Mouse (Mus musculus) cerebellum, adult 2 months (tissue): ENCODE measurements around the gene Mkln1. TPM values are rescaled to one million over a fixed set of nuclear protein-coding genes. Genes with fewer than 3 reads are reported as not detected.

Experiments used
- DNase-seq, 2 experiments: peaks; one replicate each; pipeline ENCODE4 v3.0.0; 2021
- H3K27ac ChIP-seq: fragments of 200-500 bp; 2 replicates; pipeline ENCODE4 v1.5.1; 2012; ENCODE audit warnings: low read length, control low read depth, inconsistent platforms; ENCODE audit not compliant: insufficient read depth
- H3K27me3 ChIP-seq: fragments of 200-500 bp; 2 replicates; pipeline ENCODE4 v1.6.1; 2012; ENCODE audit warnings: inconsistent platforms, mild to moderate bottlenecking, low read length, moderate library complexity; ENCODE audit not compliant: control insufficient read depth, insufficient read depth
- H3K4me1 ChIP-seq: fragments of 200-500 bp; 2 replicates; pipeline ENCODE4 v1.6.1; 2011; ENCODE audit warnings: low read length; ENCODE audit not compliant: control insufficient read depth, insufficient read depth
- H3K4me3 ChIP-seq: fragments of 200-500 bp; replicated peaks from 2 replicates; pipeline ENCODE3; 2011; ENCODE audit warnings: mild to moderate bottlenecking, low read depth, low read length, control low read depth; ENCODE audit not compliant: insufficient read depth
- CTCF ChIP-seq: fragments of 200-500 bp; IDR thresholded peaks from 2 replicates; pipeline ENCODE4 v1.5.1; 2011; ENCODE audit warnings: low read depth, mild to moderate bottlenecking, control low read depth, low read length, moderate library complexity, borderline replicate concordance; ENCODE audit not compliant: insufficient read depth
- POLR2A ChIP-seq: fragments of 200-500 bp; IDR thresholded peaks from 2 replicates; pipeline ENCODE4 v1.6.1; 2011; ENCODE audit warnings: low read length, control low read depth, borderline replicate concordance; ENCODE audit not compliant: insufficient read depth
- WGBS: fragments of 180-500 bp; shearing (Covaris S2); methylation state at CpG from one replicate; pipeline ENCODE4 v1.1.7; 2018; 5-methylcytosine and 5-hydroxymethylcytosine counted together
- polyA plus RNA-seq: library from polyadenylated mRNA; depleted of rRNA; stranded (reverse); fragments of >200 nt; gene quantifications from 2 replicates; pipeline ENCODE4 v1.2.3, GENCODE M21; 2012

Mkln1 gene
- polyA plus RNA-seq, 1 experiment: 53.9 TPM

DNA sequence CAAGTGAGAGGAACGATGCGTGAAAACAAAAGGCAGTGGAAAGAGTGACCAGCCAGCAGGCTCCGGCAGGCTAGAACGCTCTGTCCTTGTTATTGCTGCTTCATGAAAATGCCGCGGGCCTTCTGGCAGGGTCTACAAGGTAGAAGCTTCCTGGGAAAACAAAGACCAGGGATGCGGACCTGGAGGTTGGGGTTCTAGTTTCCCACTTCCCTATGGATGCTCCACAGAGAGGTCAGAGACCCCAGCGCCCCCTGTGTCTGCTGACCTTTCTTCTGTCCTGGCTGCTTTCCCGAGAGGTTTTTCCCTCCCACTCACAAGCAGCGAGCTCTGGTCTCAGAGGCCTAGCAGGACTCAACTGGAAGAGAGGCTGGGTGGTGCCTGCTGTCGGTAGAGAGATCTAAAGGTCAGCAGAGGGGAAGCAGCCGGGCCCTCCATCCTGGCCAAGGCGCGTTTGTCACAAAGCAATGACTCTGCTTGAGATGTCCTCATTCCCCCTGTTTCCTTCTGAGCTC, 27.9 kb upstream of the Mkln1 start:
- Histone ChIP-seq H3K4me1 (no peaks in the 10 kb centered on the region; the same call in 1 of the 2 replicates), H3K27ac (peak overlapping the region; percentile 56; the same call in 1 of the 2 replicates), H3K27me3 (no peaks in the 10 kb centered on the region), H3K4me3 (no peak overlapping the region)
- DNase-seq: peak; percentile 22
- no peak for TF ChIP-seq POLR2A
- no peak for TF ChIP-seq CTCF
- 33% methylated on average over 14 of the region's 14 CpGs for WGBS

DNA sequence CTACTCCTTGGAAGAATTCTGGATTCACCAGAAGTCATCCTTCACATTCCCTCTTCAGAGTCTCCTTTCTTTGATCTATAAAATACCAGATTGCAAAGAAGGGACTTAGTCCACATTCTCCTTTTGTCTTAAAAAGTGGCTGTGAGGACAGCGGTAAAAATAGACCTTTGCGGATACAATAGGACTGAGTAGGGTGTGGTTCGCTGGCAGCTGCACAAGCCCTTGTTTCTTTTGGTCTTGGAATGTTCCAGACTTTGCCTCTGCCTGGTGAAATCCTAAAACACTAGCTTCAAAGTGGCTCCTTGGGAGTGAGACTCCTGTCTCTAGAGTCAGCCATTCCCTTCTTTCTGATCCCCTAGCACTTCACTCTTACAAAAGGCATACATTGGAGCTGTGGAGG, 27.4 kb upstream of the Mkln1 start:
- Histone ChIP-seq H3K4me3 (no peak overlapping the region), H3K27ac (peak overlapping the region; percentile 11; the same call in 1 of the 2 replicates), H3K4me1 (no peaks in the 10 kb centered on the region; the same call in 1 of the 2 replicates), H3K27me3 (no peaks in the 10 kb centered on the region)
- TF ChIP-seq CTCF (no peak), POLR2A (no peak)
- WGBS: 91% methylated on average over 3 of the region's 3 CpGs
- DNase-seq: no peak

DNA sequence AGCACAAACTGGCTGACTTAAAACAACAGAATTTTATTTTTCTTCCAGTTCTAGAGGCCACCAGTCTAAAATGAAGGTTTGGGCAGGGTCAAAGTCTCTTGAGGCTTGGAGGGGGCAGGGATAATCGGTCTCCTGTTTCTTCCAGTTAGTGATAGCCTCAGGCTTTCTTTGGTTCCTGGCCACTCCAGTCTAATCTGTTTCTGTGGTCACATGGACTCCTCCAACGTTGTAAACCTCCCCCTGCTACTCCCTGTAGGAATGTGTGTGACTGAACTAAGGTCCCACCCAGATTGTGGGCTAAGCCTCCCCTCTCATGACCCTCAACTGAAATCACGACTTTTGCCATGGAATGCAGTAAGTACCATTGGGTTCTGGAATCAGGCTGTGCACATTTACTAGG, 25.9 kb upstream of the Mkln1 start:
- no peak overlapping the region for H3K4me3 ChIP-seq
- no peaks in the 10 kb centered on the region for H3K27me3 ChIP-seq
- no peak for DNase-seq
- TF ChIP-seq CTCF: no peak
- no peak for TF ChIP-seq POLR2A
- 67% methylated on average over 3 of the region's 3 CpGs for WGBS
- no peak overlapping the region for H3K27ac ChIP-seq
- H3K4me1 ChIP-seq: no peaks in the 10 kb centered on the region; the same call in 1 of the 2 replicates

DNA sequence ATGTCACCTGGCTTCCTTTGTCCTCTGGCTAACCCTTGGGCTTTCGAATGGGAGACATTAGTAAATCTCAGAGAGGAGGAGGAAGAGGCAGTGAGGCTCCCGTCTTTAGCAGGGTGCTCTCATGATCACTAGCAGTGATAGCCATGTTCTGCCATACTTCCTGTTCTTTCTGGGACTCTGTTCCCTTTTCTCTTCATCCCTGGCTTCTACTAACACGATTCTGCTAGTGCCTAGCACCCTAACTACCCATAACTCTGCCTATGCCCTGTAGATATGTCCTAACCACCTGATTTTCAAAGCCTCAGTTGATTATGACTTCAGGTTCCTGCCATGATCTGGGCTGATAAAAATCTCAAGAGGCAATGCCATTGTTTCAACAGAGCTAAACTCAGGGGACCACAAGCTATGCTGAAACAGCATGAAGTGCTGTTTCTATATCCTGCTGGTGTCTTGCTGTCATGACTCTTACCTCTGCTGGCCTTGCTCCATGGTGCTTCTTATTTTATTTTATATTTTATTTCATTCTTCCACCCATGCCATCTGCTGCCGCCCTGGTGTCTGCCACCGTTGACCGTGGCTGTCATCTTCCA, 25.4 kb upstream of the Mkln1 start:
- DNase-seq: no peak
- TF ChIP-seq CTCF (no peak), POLR2A (no peak)
- Histone ChIP-seq H3K27me3 (no peaks in the 10 kb centered on the region), H3K4me1 (no peaks in the 10 kb centered on the region; the same call in 1 of the 2 replicates), H3K4me3 (no peak overlapping the region), H3K27ac (no peak overlapping the region)
- 92% methylated on average over 6 of the region's 6 CpGs for WGBS

DNA sequence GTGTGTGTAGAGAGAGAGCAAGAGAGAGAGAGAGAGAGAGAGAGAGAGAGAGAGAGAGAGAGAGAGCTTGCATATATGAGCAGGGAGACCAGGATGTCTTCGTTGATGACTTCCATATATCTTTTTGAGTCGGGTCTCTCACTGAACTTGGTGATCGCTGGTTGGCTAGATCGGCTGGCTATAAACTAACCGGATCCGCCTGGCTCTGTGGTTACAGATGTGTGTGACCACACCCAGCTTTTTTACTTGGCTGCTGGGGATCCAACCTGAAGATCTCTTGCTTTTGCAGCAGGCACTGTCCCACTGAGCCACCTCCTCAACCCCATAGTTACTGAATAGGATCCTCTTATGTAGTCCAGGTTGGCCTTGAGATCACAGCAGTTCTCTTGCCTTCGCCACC, 15.5 kb upstream of the Mkln1 start:
- H3K27me3 ChIP-seq: no peaks in the 10 kb centered on the region
- WGBS: 94% methylated on average over 7 of the region's 7 CpGs

DNA sequence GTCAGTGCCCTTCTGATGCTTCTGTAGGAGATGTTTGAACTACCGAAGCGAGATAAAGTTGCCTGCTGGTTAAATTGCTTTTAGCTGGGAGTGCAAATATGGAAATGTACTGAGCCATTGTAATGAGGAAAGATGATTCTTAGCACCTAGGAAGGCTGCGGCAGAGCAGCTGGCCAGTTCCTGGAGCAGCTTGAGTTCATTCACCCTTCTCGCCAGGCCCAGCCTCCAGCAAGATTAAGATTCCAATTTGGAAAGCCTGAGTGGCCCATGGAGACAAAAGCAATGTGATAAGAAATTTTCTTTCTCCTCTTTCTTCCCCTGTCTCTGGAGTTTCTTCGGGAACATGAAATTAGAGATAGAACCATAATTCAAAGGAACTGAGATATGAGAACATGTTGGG, 13.7 kb upstream of the Mkln1 start:
- DNase-seq: no peak
- TF ChIP-seq CTCF: no peak
- TF ChIP-seq POLR2A: no peak
- 77% methylated on average over 5 of the region's 5 CpGs for WGBS
- Histone ChIP-seq H3K27me3 (no peaks in the 10 kb centered on the region), H3K4me3 (no peak overlapping the region), H3K4me1 (no peaks in the 10 kb centered on the region), H3K27ac (no peak overlapping the region)

More for the DNA sequence above, 15.5 kb upstream of the Mkln1 start:
- no peak overlapping the region for H3K4me3 ChIP-seq
- TF ChIP-seq POLR2A (no peak), CTCF (no peak)
- no peak overlapping the region for H3K27ac ChIP-seq
- no peak for DNase-seq
- H3K4me1 ChIP-seq: no peaks in the 10 kb centered on the region

DNA sequence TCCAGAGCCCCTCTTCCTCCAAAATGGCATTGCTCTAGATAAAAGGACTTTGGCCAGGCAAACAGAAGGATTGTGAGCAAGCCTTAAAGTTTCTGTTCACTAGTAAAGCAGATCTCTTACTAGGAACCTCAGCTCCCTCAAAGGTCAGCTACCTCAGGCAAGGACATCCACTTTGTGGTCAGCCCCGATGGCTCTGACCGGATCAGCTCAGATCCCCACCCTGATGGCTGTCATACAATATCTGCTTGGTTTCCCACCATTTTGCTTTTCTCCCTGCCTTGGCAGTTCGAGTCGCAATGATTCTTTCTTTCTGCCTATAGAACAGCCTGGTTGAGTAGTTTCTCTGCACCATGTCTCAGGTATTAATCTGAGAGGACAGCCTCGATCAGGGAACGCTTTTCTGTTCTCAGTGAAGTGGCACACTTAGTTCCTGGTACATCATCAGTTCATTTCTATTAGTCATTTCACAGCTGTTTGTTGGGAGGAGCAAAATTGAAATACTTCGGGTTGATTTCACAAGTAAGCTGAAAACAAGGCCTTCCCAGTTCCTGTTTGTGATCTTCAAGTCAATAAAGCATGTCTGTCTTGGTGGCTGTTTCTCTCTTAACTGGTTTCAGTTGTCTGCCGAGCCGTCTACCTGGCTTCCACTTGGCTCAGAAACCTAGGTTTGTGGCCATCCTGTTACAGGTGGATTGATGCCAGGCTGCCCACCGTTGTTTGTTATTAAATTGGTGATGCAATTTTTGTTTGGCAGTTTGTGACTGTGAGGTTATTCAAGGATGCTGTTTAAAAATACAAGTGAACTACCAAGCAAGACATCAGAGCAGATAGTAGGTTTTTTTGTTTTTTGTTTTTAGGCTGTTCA, 13.0 kb upstream of the Mkln1 start:
- H3K27me3 ChIP-seq: no peaks in the 10 kb centered on the region
- H3K4me1 ChIP-seq: no peaks in the 10 kb centered on the region
- no peak for DNase-seq
- WGBS: 69% methylated on average over 10 of the region's 10 CpGs
- no peak overlapping the region for H3K27ac ChIP-seq
- TF ChIP-seq POLR2A (no peak), CTCF (no peak)
- H3K4me3 ChIP-seq: no peak overlapping the region
